Comparison of ENCODE assay signal across 7 mouse cellular contexts in the genomic region with DNA sequence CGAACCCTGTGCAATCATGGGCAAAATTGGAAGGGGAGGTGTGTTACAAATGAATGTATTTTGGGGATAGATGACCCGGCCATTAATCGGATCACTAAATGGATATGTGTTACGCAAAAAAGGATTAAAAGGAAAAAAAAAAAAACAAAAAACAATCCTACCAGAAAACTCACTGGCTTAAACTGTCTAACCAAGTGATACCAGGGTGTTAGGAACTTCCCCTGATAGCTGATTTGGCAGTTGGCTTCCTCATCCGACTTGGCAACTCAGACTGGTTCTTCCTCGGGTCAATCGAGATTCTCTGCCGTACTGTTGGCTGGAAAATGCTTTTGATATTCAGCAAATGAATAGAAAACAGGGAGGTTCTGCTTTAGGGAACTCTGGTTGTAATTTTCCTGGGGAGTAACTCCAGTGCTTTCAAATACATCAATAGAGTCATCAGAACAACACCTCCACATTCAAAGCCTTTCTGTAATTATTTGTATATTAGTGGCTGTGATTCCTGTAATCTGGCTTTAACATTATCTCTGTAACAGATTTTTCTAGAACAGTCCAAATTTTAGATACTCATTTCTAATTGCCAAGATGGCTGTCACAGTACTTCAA. TPM values are rescaled to one million over a fixed set of nuclear protein-coding genes. Genes with fewer than 3 reads are reported as not detected.
DNase-seq lines count a peak whose midpoint lies in the region; ATAC-seq and TF ChIP-seq lines count a peak whose summit lies in the region.

No protein-coding gene starts in this region.

- no peaks in the 10 kb centered on the region for H3K36me3 ChIP-seq in kidney, embryonic 14.5 days (ENCODE audit: control insufficient read depth, insufficient read depth, low read length)
- no peaks in the 10 kb centered on the region for H3K36me3 ChIP-seq in lung, postnatal 0 days (ENCODE audit: insufficient read depth, low read length)
- no peaks in the 10 kb centered on the region for H3K36me3 ChIP-seq in stomach, embryonic 15.5 days

- under 1% methylated on average over 8 of the region's 8 CpGs for whole genome bisulfite sequencing in kidney, embryonic 14.5 days
- under 1% methylated on average over 8 of the region's 8 CpGs for WGBS in lung, postnatal 0 days
- 1% methylated on average over 8 of the region's 8 CpGs for WGBS in stomach, embryonic 15.5 days

- no peak for ATAC-seq in kidney, embryonic 14.5 days (ENCODE audit: low FRiP score, low TSS enrichment)
- no peak for ATAC-seq in lung, postnatal 0 days
- no peak for ATAC-seq in stomach, embryonic 15.5 days (ENCODE audit: insufficient read depth, low FRiP score, low read depth)

- peaks cover 6% of the 10 kb centered on the region for H3K4me1 ChIP-seq in kidney, embryonic 14.5 days (ENCODE audit: control insufficient read depth, insufficient read depth, low read length)
- peaks cover 3% of the 10 kb centered on the region; the same call in 1 of the 2 replicates for H3K4me1 ChIP-seq in lung, postnatal 0 days (ENCODE audit: insufficient read depth, low read depth, low read length)
- H3K4me1 ChIP-seq in stomach, embryonic 15.5 days, result peaks cover 11% of the 10 kb centered on the region

- H3K9me3 ChIP-seq in kidney, embryonic 14.5 days (ENCODE audit: control insufficient read depth, low read length), result no peaks in the 10 kb centered on the region
- H3K9me3 ChIP-seq in lung, postnatal 0 days (ENCODE audit: low read length), result no peaks in the 10 kb centered on the region
- no peaks in the 10 kb centered on the region for H3K9me3 ChIP-seq in stomach, embryonic 15.5 days

- DNase-seq in spleen, postnatal 36 days (ENCODE audit: low spot score in 2 of 2), result peak; percentile 32 to 33
- no peak for DNase-seq in spleen, adult 18-20 months
- DNase-seq in cerebellum, postnatal 10 days, result peak; percentile 74 to 75
- peak; percentile 73 to 75 for DNase-seq in heart, adult 9 months (ENCODE audit: low spot score in 2 of 2)
- DNase-seq in lung, postnatal 0 days (ENCODE audit: low spot score), result peak; percentile 43

- no peak for TF ChIP-seq CTCF in lung, postnatal 0 days (IDR thresholded peaks at IDR 0.05)

- H3K9ac ChIP-seq in kidney, embryonic 14.5 days (ENCODE audit: low read depth, low read length), result peak overlapping the region; percentile 85
- H3K9ac ChIP-seq in lung, postnatal 0 days (replicated peaks; ENCODE audit: low read depth), result no peak overlapping the region; the same call in 1 of the 2 replicates
- no peak overlapping the region for H3K9ac ChIP-seq in stomach, embryonic 15.5 days

- no peaks in the 10 kb centered on the region; the same call in 1 of the 2 replicates for H3K27me3 ChIP-seq in kidney, embryonic 14.5 days (ENCODE audit: control insufficient read depth, insufficient read depth, low read length)
- H3K27me3 ChIP-seq in lung, postnatal 0 days (replicated peaks; ENCODE audit: insufficient read depth, low read length), result no peaks in the 10 kb centered on the region
- no peaks in the 10 kb centered on the region for H3K27me3 ChIP-seq in stomach, embryonic 15.5 days (replicated peaks)

- no peak overlapping the region for H3K27ac ChIP-seq in kidney, embryonic 14.5 days (ENCODE audit: low read depth, low read length)
- no peak overlapping the region for H3K27ac ChIP-seq in lung, postnatal 0 days (ENCODE audit: low read length)
- H3K27ac ChIP-seq in stomach, embryonic 15.5 days, result no peak overlapping the region

- H3K4me3 ChIP-seq in kidney, embryonic 14.5 days (ENCODE audit: low read length), result peak overlapping the region; percentile 99
- H3K4me3 ChIP-seq in lung, postnatal 0 days (ENCODE audit: low read depth, low read length), result peak overlapping the region; percentile 94
- peak overlapping the region; percentile 99 for H3K4me3 ChIP-seq in stomach, embryonic 15.5 days (replicated peaks)

- no peak for TF ChIP-seq EP300 in lung, postnatal 0 days (IDR thresholded peaks at IDR 0.05)

- peak overlapping the region; percentile 51 for H3K4me2 ChIP-seq in kidney, embryonic 14.5 days (replicated peaks; ENCODE audit: low read depth, low read length)
- H3K4me2 ChIP-seq in lung, postnatal 0 days (replicated peaks; ENCODE audit: low read depth, low read length), result peak overlapping the region; percentile 73
- peak overlapping the region; percentile 67 for H3K4me2 ChIP-seq in stomach, embryonic 15.5 days

RNA-seq across cellular contexts. Expression of gene Akirin1, which starts 0.7 kb away (rescaled TPM):
- polyA plus RNA-seq in kidney, embryonic 14.5 days (2014; fragmentation: Nextera tagmentation; extraction: Ambion mirVana), result 48.9 and 56.6 TPM in 2 replicates
- 37.9 and 40.5 TPM in 2 replicates for polyA plus RNA-seq in lung, postnatal 0 days (2015; fragmentation: Nextera tagmentation; extraction: Ambion mirVana)
- polyA plus RNA-seq in stomach, embryonic 15.5 days (2015; fragmentation: Nextera tagmentation; extraction: Ambion mirVana), result 47.1 and 48.2 TPM in 2 replicates

RNA-seq across cellular contexts. Expression of gene Ndufs5, which starts 32.8 kb away (rescaled TPM):
- polyA plus RNA-seq in kidney, embryonic 14.5 days (2014; fragmentation: Nextera tagmentation; extraction: Ambion mirVana), result 321 and 417 TPM in 2 replicates
- 246 and 263 TPM in 2 replicates for polyA plus RNA-seq in lung, postnatal 0 days (2015; fragmentation: Nextera tagmentation; extraction: Ambion mirVana)
- 287 and 321 TPM in 2 replicates for polyA plus RNA-seq in stomach, embryonic 15.5 days (2015; fragmentation: Nextera tagmentation; extraction: Ambion mirVana)

RNA-seq across cellular contexts. Expression of gene Rhbdl2, which starts 36.9 kb away (rescaled TPM):
- 3.8 TPM in 2 replicates for polyA plus RNA-seq in kidney, embryonic 14.5 days (2014; fragmentation: Nextera tagmentation; extraction: Ambion mirVana)
- 0.25 and 0.35 TPM in 2 replicates for polyA plus RNA-seq in lung, postnatal 0 days (2015; fragmentation: Nextera tagmentation; extraction: Ambion mirVana)
- 5.7 and 6.0 TPM in 2 replicates for polyA plus RNA-seq in stomach, embryonic 15.5 days (2015; fragmentation: Nextera tagmentation; extraction: Ambion mirVana)

Comparison
In these comparisons a context has a peak if more than half of its experiments do, and no peak if none do; other contexts are left out.
1. DNase-seq: peak in spleen, postnatal 36 days (2 of 2), cerebellum, postnatal 10 days (2 of 2), heart, adult 9 months (2 of 2) and lung, postnatal 0 days (single experiment); none in spleen, adult 18-20 months (0 of 2).
2. Peak in every context shown above with its lines, with median percentiles within 50 percentile points of each other: H3K4me2 ChIP-seq and H3K4me3 ChIP-seq.